Mouse (Mus musculus) kidney, postnatal 36 days (tissue): ENCODE measurements around the gene Abhd18.

ENCODE experiments used
- DNase-seq, 2 experiments: peaks; one replicate each; pipeline ENCODE4 v3.0.0; 2021 to 2022; ENCODE audit warnings: mixed read lengths in 2 of 2

Gene Abhd18

DNA sequence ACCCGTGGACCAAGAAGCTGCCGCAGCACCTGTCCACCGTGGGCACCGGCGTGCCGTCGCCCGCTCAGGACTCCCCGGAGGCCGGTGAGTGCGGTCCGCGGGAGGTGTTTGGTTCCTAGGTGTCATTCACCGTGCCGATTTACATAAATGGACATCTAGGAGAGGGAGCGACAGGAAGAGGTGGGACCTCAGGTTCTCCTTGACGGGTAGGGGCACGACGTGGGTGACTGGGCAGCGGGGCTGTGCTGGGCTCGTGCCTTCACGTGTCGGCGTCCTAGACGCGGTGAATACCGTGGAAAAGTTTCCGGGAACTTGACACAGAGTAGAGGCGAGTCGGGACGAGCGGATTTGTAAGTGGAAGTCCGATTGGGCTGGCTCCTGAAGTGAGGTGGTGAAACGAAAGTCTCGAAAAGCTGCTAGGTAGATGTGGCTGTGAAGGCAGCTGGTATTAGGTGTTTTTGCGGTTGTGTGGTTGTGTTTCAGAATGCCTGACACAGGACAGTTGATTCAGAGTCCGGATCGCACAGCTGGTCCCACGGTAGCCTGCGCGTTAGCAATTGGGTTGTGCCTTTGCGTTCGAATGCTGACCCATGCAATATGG lies 103.9 kb downstream of the Abhd18 start:
- peak; percentile 79 to 81 for DNase-seq

DNA sequence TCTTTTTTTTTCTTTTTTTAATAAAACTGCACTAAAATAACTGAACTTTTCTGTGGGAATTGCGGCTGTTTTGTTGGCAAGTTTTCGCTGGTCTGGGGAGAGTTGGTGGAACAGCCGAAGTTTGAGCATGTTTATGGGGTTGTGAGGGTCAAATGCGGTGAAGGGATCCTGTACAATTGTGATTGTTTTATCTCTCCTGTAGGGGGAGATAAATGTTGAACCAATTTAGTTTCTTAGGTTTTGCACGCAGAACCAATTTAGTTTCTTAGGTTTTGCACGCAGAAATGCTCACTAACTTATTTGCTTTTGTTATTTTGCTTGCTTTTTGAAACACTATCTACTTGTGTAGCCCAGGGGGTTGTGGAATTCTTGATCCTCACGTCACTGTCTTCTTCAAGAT lies 104.6 kb downstream of the Abhd18 start:
- DNase-seq: no peak

DNA sequence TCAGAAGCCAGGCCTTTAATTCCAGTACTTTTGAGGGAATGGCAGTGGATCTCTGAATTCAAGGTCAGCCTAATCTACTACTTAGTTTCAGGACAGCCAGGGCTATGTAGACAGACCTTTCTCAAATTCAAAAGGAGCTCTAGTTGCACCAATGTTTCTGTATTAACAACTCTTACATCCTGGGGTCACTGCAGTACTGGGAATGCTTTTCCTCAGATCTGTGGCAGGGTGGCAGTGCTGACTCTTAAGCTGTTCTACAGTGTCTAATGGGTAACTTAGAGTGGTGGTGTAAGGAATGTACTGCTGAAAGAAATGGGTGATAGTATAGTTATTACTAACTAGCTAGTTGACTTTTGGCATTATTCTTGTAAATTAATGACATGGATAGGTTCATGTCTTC lies 105.8 kb downstream of the Abhd18 start:
- peak; percentile 32 to 50 for DNase-seq

DNA sequence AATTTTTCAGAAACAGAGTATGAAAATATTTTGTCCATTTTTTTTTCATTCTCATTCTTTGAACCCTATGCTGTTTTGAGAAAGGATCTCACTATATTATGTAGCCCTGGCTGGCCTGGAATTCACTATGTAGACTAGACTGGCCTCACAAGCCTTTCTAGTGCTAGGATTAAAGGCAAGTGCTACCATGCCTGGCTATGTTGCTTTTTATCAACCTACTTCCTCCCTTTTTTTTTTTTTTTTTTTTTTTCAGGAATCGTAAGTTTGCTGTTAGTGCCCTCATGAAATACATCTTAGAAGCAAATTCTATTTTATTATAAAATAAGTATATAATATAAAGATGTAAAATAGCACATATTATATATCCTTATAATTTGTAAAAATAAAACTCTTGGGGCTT lies 108.0 kb downstream of the Abhd18 start:
- DNase-seq: no peak

DNA sequence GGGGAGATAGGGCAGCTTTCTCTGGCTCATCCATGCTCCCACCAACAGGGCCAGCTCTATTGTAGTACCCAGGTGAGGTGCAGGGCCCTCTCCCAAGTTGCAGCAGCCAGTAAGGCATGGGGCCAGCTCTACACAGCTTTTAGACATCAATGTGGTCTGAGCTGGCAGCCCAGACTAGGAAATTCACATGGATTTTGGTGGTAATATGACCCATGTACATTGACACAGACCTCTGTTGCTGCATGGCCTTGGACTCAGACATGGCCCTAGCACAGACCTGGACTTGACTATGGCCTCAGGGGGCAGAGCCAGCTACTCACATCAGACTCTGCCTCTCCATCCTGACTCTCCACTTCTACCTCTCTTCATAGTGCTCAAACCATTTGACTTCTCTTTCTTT lies 112.1 kb downstream of the Abhd18 start:
- DNase-seq: no peak

DNA sequence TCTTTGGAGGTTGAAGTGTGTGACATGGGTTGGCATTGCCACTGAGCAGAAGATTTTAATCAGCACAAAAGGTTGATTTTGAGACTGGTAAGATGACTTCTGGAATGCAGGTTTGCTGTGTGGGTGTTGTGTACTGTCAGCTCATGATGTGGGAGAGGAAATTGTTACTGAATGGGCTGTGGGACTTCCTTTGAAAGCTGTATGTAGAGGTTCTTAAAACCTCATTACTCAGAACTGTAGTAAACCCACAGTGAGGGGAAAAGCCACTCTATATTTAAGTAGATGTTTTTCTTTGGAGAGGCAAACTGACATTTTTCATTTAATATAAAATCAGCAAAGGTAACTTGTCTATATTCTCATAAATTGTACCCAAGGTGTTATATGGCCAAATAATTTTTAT lies 134.0 kb downstream of the Abhd18 start:
- no peak for DNase-seq

DNA sequence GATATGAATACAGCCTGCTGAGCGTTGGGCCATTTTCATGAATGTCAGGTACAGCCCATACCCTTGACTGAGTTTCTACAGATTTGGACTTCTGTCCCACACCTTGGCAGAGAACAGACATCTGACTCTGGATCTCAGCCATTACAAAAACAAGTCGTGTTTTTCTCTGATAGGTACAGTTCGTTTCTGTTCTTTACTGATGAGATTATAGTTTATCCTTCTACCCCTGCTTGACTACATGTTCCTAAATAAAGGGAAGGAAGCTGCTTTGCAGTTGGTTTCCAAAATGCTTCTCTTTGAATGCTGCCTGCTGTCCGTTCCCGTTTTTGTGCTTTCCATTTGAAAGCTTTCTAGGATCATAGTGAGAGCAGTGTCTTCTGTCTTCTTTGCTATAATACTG lies 140.8 kb downstream of the Abhd18 start:
- no peak for DNase-seq
